Comparison of ENCODE assay signal across 8 mouse cellular contexts in genomic region chr12:111071477-111072152, GRCm38 (mm10). TPM values are rescaled to one million over a fixed set of nuclear protein-coding genes. Genes with fewer than 3 reads are reported as not detected.
DNase-seq lines count a peak whose midpoint lies in the region; ATAC-seq lines count a peak whose summit lies in the region.

No protein-coding gene starts in this region.

- no peaks in the 10 kb centered on the region for H3K27me3 ChIP-seq in hindbrain, embryonic 13.5 days
- no peaks in the 10 kb centered on the region for H3K27me3 ChIP-seq in hindbrain, embryonic 12.5 days
- H3K27me3 ChIP-seq in heart, embryonic 13.5 days (replicated peaks): no peaks in the 10 kb centered on the region

- H3K9me3 ChIP-seq in hindbrain, embryonic 13.5 days: no peaks in the 10 kb centered on the region
- no peaks in the 10 kb centered on the region for H3K9me3 ChIP-seq in hindbrain, embryonic 12.5 days (replicated peaks)
- no peaks in the 10 kb centered on the region for H3K9me3 ChIP-seq in heart, embryonic 13.5 days

- no peak for ATAC-seq in hindbrain, embryonic 13.5 days (ENCODE audit: low FRiP score)
- ATAC-seq in hindbrain, embryonic 12.5 days (ENCODE audit: low FRiP score): no peak
- no peak for ATAC-seq in heart, embryonic 13.5 days (ENCODE audit: extremely low read depth, insufficient number of reproducible peaks, low FRiP score, low TSS enrichment)

- DNase-seq in adrenal gland, adult 2 months: peak; percentile 74
- peak; percentile 65 to 79 for DNase-seq in kidney, postnatal 4 days
- DNase-seq in naive thymus-derived CD4-positive, alpha-beta T cell, adult 2 months (ENCODE audit: low read depth): peak; percentile 92
- DNase-seq in adipocyte (ENCODE audit: low spot score): no peak
- no peak for DNase-seq in cerebellum, adult 9-11 months

- 74% methylated on average over 10 of the region's 10 CpGs for WGBS in hindbrain, embryonic 13.5 days
- 78% methylated on average over 10 of the region's 10 CpGs for WGBS in hindbrain, embryonic 12.5 days
- 57% methylated on average over 10 of the region's 10 CpGs for WGBS in heart, embryonic 13.5 days

- no peaks in the 10 kb centered on the region for H3K36me3 ChIP-seq in hindbrain, embryonic 13.5 days
- H3K36me3 ChIP-seq in hindbrain, embryonic 12.5 days: no peaks in the 10 kb centered on the region
- peaks cover 21% of the 10 kb centered on the region for H3K36me3 ChIP-seq in heart, embryonic 13.5 days

- H3K4me1 ChIP-seq in hindbrain, embryonic 13.5 days (replicated peaks): peaks cover 15% of the 10 kb centered on the region
- H3K4me1 ChIP-seq in hindbrain, embryonic 12.5 days: peaks cover 11% of the 10 kb centered on the region; the same call in 1 of the 2 replicates
- peaks cover 32% of the 10 kb centered on the region for H3K4me1 ChIP-seq in heart, embryonic 13.5 days

- H3K4me3 ChIP-seq in hindbrain, embryonic 13.5 days: no peak overlapping the region
- no peak overlapping the region for H3K4me3 ChIP-seq in hindbrain, embryonic 12.5 days
- H3K4me3 ChIP-seq in heart, embryonic 13.5 days: no peak overlapping the region

- peak overlapping the region; percentile 24 for H3K9ac ChIP-seq in hindbrain, embryonic 13.5 days
- H3K9ac ChIP-seq in hindbrain, embryonic 12.5 days: no peak overlapping the region
- H3K9ac ChIP-seq in heart, embryonic 13.5 days: peak overlapping the region; percentile 47; the same call in 1 of the 2 replicates

- peak overlapping the region; percentile 70 for H3K27ac ChIP-seq in hindbrain, embryonic 13.5 days
- H3K27ac ChIP-seq in hindbrain, embryonic 12.5 days: no peak overlapping the region; the same call in 1 of the 2 replicates
- H3K27ac ChIP-seq in heart, embryonic 13.5 days (replicated peaks): peak overlapping the region; percentile 71

- H3K4me2 ChIP-seq in hindbrain, embryonic 13.5 days: no peak overlapping the region
- H3K4me2 ChIP-seq in hindbrain, embryonic 12.5 days (replicated peaks): no peak overlapping the region
- H3K4me2 ChIP-seq in heart, embryonic 13.5 days: peak overlapping the region; percentile 25; the same call in 1 of the 2 replicates

RNA-seq across cellular contexts. Expression of gene Rcor1, which starts 32.5 kb away (rescaled TPM):
- 5.2 and 5.6 TPM in 2 replicates for polyA plus RNA-seq in hindbrain, embryonic 13.5 days (2015; fragmentation: Nextera tagmentation; extraction: Ambion mirVana)
- polyA plus RNA-seq in hindbrain, embryonic 12.5 days (2016; fragmentation: Nextera tagmentation; extraction: Ambion mirVana): 8.8 and 10.0 TPM in 2 replicates
- total RNA-seq in adrenal gland, adult 2 months (2021): 10 to 100 TPM; 35.7 to 63.8 TPM
- 5.3 and 8.0 TPM in 2 replicates for polyA plus RNA-seq in adrenal gland, adult 2 months (2012; rRNA removed)
- 5.4 and 6.7 TPM in 2 replicates for polyA plus RNA-seq in heart, embryonic 13.5 days (2015; fragmentation: Nextera tagmentation; extraction: Ambion mirVana)

Comparison
In these comparisons a context has a peak if more than half of its experiments do, and no peak if none do; other contexts are left out.
1. DNase-seq: peak in adrenal gland, adult 2 months (single experiment), kidney, postnatal 4 days (2 of 2) and naive thymus-derived CD4-positive, alpha-beta T cell, adult 2 months (single experiment); none in adipocyte (single experiment) and cerebellum, adult 9-11 months (single experiment).